Mouse (Mus musculus): Measurements from ENCODE around the gene Hs3st2. TPM values are rescaled to one million over a fixed set of nuclear protein-coding genes. Genes with fewer than 3 reads are reported as not detected.

Gene Hs3st2
- polyA plus RNA-seq (2014; fragmentation: Illumina TruSeq; extraction: RNeasy Lipid Tissue Mini Kit (QIAGEN cat#74804); ENCODE audit: low read depth, low replicate concordance) = not detected

DNA sequence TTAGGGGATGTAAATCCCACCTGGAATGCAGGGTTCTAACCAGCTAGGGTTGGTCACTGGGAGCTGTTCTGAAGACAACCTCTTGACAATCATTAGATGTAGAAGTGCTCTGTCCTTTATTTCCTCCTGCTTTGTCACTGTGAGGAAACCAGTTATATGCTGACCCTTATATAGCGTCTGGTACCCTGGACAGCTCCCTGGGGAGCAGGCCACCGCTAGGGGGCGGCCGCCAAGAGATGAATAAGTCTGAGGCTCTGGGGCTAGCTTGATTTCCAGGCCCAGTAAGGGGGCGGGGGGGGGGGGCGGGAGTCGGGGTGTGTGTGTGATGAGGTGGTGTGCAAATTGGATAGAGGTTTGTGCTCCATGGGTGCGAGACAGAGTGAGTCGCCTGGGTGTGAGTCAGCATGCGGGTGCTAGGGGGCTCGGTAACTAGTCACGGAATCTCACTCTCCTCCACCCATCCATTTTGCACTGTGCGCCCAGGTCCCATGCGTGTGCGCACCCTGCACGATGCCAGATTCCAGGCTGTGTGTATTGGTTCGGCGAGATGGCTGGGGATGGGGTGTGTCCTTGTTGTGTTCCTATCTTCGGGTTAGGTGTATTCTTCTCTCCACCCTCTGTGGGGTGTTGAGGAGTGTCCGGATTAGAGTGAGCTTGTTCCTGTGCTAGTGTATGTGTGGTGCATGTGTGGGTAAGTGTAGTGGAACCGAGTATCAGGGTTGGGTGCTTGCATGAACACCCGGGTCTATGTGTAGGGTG, at the start of gene Hs3st2:
TSS of gene Hs3st2 (plus strand) at position 635 of the 759 bp plus-strand sequence.

All from adipose tissue, adult 10 weeks (tissue).